Mouse (Mus musculus) lung, embryonic 16.5 days (tissue): Measurements from ENCODE around the gene Nefh. TPM values are rescaled to one million over a fixed set of nuclear protein-coding genes. Genes with fewer than 3 reads are reported as not detected.

Source experiments
- microRNA-seq: library from miRNA; unstranded; fragments of <30 nt; microRNA quantifications from one replicate; pipeline ENCODE4, GENCODE M21; 2016
- polyA plus RNA-seq: library from polyadenylated mRNA; unstranded; fragments of >200 nt; fragmentation: Nextera tagmentation; extraction: Ambion mirVana; gene quantifications from 2 replicates; pipeline ENCODE4 v1.2.1, GENCODE M21; 2015

The Nefh gene
- polyA plus RNA-seq, 1 experiment from 2014 or later, result 0.26 TPM

Small RNA genes within 50 kb of the gene (microRNA-seq; reads per million reads assigned to microRNA genes)
- not detected for gene Mir6918

Other genes starting within 250 kb of the Nefh start
- gene Uqcr10, start 243.7 kb downstream of the Nefh start, polyA plus RNA-seq, result 806 and 839 TPM in 2 replicates
- 76.5 and 80.0 TPM in 2 replicates for gene Zmat5, start 243.4 kb downstream of the Nefh start, polyA plus RNA-seq
- gene Cabp7, start 201.3 kb downstream of the Nefh start, polyA plus RNA-seq, result 0.14 and 0.28 TPM in 2 replicates
- gene Nf2, start 98.5 kb downstream of the Nefh start, polyA plus RNA-seq, result 40.1 and 41.6 TPM in 2 replicates
- gene Nipsnap1, start 74.1 kb downstream of the Nefh start, polyA plus RNA-seq, result 30.1 and 31.5 TPM in 2 replicates
- 29.6 and 30.7 TPM in 2 replicates for gene Thoc5, start 52.7 kb downstream of the Nefh start, polyA plus RNA-seq
- 46.0 and 48.3 TPM in 2 replicates for gene Ap1b1, start 38.8 kb upstream of the Nefh start, polyA plus RNA-seq
- gene Rasl10a, start 110.1 kb upstream of the Nefh start, polyA plus RNA-seq, result 0.45 and 0.92 TPM in 2 replicates
- 18.6 and 19.3 TPM in 2 replicates for gene Gas2l1, start 117.3 kb upstream of the Nefh start, polyA plus RNA-seq
- gene Rhbdd3, start 150.9 kb upstream of the Nefh start, polyA plus RNA-seq, result 23.8 and 26.3 TPM in 2 replicates
- gene Ewsr1, start 151.2 kb upstream of the Nefh start, polyA plus RNA-seq, result 709 and 717 TPM in 2 replicates
- 46.7 and 52.2 TPM in 2 replicates for gene Emid1, start 204.2 kb upstream of the Nefh start, polyA plus RNA-seq